Comparison of ENCODE assay signal across 29 mouse cellular contexts in the genomic region with DNA sequence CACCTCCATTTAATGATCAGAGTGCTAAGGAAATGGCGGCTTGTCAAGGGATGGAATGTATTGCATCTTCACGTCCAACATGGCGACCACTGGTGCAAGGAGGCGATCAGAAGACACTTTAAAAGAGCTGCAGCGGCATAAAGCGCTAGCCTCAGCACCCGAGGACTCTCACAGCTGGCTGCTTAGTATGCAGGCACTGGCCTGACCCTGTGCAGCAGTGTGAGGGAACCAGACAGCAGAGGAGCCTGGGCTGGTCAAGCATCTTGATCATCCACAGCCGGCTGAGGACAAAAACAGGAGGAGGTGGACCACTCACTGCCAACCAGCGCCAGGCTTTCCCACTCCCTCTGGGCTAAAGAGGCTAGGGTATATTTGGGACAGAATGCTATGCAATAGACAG. TPM values are rescaled to one million over a fixed set of nuclear protein-coding genes. Genes with fewer than 3 reads are reported as not detected.
DNase-seq lines count a peak whose midpoint lies in the region; ATAC-seq and TF ChIP-seq lines count a peak whose summit lies in the region.
"Had no signal": no experiment of that assay in that cellular context is flagged by ENCODE, and none has a peak within 500 bp of the region (broad histone marks: within the 10 kb centered on the region; RNA-seq: fewer than 3 reads in every experiment).

No protein-coding gene starts in this region.

- H3K27ac ChIP-seq in forebrain, postnatal 0 days (ENCODE audit: low read depth, low read length) = no peak overlapping the region
- H3K27ac ChIP-seq in forebrain, embryonic 10.5 days = no peak overlapping the region
- H3K27ac ChIP-seq in CH12.LX (ENCODE audit: insufficient read depth, low read depth) = peak overlapping the region; percentile 45
- H3K27ac ChIP-seq: embryonic facial prominence, embryonic 10.5 days; embryonic facial prominence, embryonic 15.5 days; heart, embryonic 10.5 days; heart, embryonic 15.5 days; hindbrain, embryonic 12.5 days; liver, embryonic 14.5 days; macrophage had no signal

- H3K27me3 ChIP-seq in forebrain, postnatal 0 days (ENCODE audit: insufficient read depth, low read length) = no peaks in the 10 kb centered on the region
- no peaks in the 10 kb centered on the region for H3K27me3 ChIP-seq in forebrain, embryonic 10.5 days (ENCODE audit: poor library complexity, severe bottlenecking)
- H3K27me3 ChIP-seq in CH12.LX (replicated peaks) = no peaks in the 10 kb centered on the region
- H3K27me3 ChIP-seq: embryonic facial prominence, embryonic 15.5 days; heart, embryonic 15.5 days; hindbrain, embryonic 12.5 days had no signal

- no peaks in the 10 kb centered on the region for H3K4me1 ChIP-seq in forebrain, postnatal 0 days (ENCODE audit: insufficient read depth)
- peaks cover 4% of the 10 kb centered on the region; the same call in 1 of the 2 replicates for H3K4me1 ChIP-seq in forebrain, embryonic 10.5 days
- peaks cover 11 to 73% of the 10 kb centered on the region in 2 experiments for H3K4me1 ChIP-seq in CH12.LX (ENCODE audit: control insufficient read depth in 1 of 2, insufficient read depth in 2 of 2)
- H3K4me1 ChIP-seq: embryonic facial prominence, embryonic 10.5 days; embryonic facial prominence, embryonic 15.5 days; hindbrain, embryonic 12.5 days had no signal

- no peak for TF ChIP-seq CTCF in forebrain, postnatal 0 days (IDR thresholded peaks at IDR 0.05; ENCODE audit: low read depth)
- TF ChIP-seq CTCF in CH12.LX (conservative IDR thresholded peaks at IDR 0.05 in 1 of 2, IDR thresholded peaks at IDR 0.05 in 1 of 2; ENCODE audit: low read depth in 2 of 2, low read length in 2 of 2) = no peak

- DNase-seq in cerebellum, adult 11-12 months = peak; percentile 8
- DNase-seq in forebrain, postnatal 0 days = no peak
- no peak for DNase-seq in forebrain, embryonic 10.5 days (ENCODE audit: extremely low spot score, low spot score)
- peak; percentile 25 to 28 for DNase-seq in layer of hippocampus, postnatal 10 days (ENCODE audit: low spot score in 2 of 2)
- no peak for DNase-seq in layer of hippocampus, postnatal 14 days (ENCODE audit: low spot score in 2 of 2)
- no peak for DNase-seq in CH12.LX (ENCODE audit: extremely low read depth)
- DNase-seq: adrenal gland, adult 8-10 months; cerebellum, postnatal 25 days; gastrocnemius, postnatal 10 days; kidney, adult 9 months; kidney, postnatal 14 days; layer of hippocampus, postnatal 36 days; left cerebral cortex, postnatal 4 days; liver; lung, adult 2 months; lung, postnatal 10 days; retina, postnatal 1 day; spleen, adult 18-20 months; thymus, postnatal 14 days had no signal

- no peak for TF ChIP-seq RAD21 in CH12.LX (IDR thresholded peaks at IDR 0.05; ENCODE audit: low read depth, low read length)

- no peak overlapping the region for H3K9ac ChIP-seq in forebrain, postnatal 0 days
- no peak overlapping the region for H3K9ac ChIP-seq in CH12.LX (ENCODE audit: insufficient read depth, low read depth)
- H3K9ac ChIP-seq: embryonic facial prominence, embryonic 15.5 days; heart, embryonic 15.5 days; hindbrain, embryonic 12.5 days; liver, embryonic 14.5 days had no signal

- H3K79me2 ChIP-seq in CH12.LX (replicated peaks; ENCODE audit: control insufficient read depth, extremely low read depth, insufficient read depth, poor library complexity, severe bottlenecking) = peaks cover 82% of the 10 kb centered on the region

- in situ Hi-C loops in CH12.LX (cut with MboI; ENCODE audit: low pct_ligation_motif_present, low pct_unique_long_range_greater_than_20kb, low sequenced_read_pairs) = loop anchor here (5.0 kb wide), 1 partner anchor 88 kb away; no protein-coding TSS in a partner anchor

- H3K9me3 ChIP-seq in forebrain, postnatal 0 days (ENCODE audit: low read length) = no peaks in the 10 kb centered on the region
- no peaks in the 10 kb centered on the region for H3K9me3 ChIP-seq in forebrain, embryonic 10.5 days
- H3K9me3 ChIP-seq in CH12.LX (replicated peaks; ENCODE audit: low read length) = no peaks in the 10 kb centered on the region
- H3K9me3 ChIP-seq: embryonic facial prominence, embryonic 10.5 days; embryonic facial prominence, embryonic 15.5 days; G1E; heart, embryonic 10.5 days; heart, embryonic 15.5 days; hindbrain, embryonic 12.5 days had no signal

- TF ChIP-seq EP300 in CH12.LX (IDR thresholded peaks at IDR 0.05; ENCODE audit: low read length) = no peak

- dilution Hi-C loops in CH12.LX (cut with MboI; ENCODE audit: extremely low pct_ligation_motif_present, extremely low pct_unique_long_range_greater_than_20kb, low sequenced_read_pairs) = no loop called here

- no peak overlapping the region for H3K4me2 ChIP-seq in forebrain, postnatal 0 days (ENCODE audit: low read depth)
- H3K4me2 ChIP-seq in CH12.LX (ENCODE audit: insufficient read depth, low read depth, poor library complexity, severe bottlenecking) = no peak overlapping the region
- H3K4me2 ChIP-seq: embryonic facial prominence, embryonic 15.5 days; heart, embryonic 15.5 days; hindbrain, embryonic 12.5 days had no signal

- H3K36me3 ChIP-seq in forebrain, postnatal 0 days (ENCODE audit: insufficient read depth) = no peaks in the 10 kb centered on the region
- peaks cover 73% of the 10 kb centered on the region for H3K36me3 ChIP-seq in forebrain, embryonic 10.5 days (replicated peaks)
- peaks cover 53 to 65% of the 10 kb centered on the region in 2 experiments for H3K36me3 ChIP-seq in CH12.LX (replicated peaks in 1 of 2; ENCODE audit: control insufficient read depth in 1 of 2, insufficient read depth in 1 of 2, low read length in 1 of 2)

- no peak for TF ChIP-seq POLR2A in CH12.LX (IDR thresholded peaks at IDR 0.05; ENCODE audit: low read depth, low read length)

- ATAC-seq in cerebellum, adult (ENCODE audit: insufficient number of reproducible peaks, low FRiP score, low TSS enrichment) = no peak
- peak; percentile 32; the same call in 1 of the 2 replicates for ATAC-seq in forebrain, postnatal 0 days
- ATAC-seq: intestine, embryonic 16.5 days had no signal

- no peak overlapping the region for H3K4me3 ChIP-seq in forebrain, postnatal 0 days (ENCODE audit: low read depth, low read length)
- H3K4me3 ChIP-seq in forebrain, embryonic 10.5 days = no peak overlapping the region
- no peak overlapping the region for H3K4me3 ChIP-seq in CH12.LX (replicated peaks in 1 of 3; ENCODE audit: low read depth in 2 of 3, low read length in 2 of 3, poor library complexity in 1 of 3)
- H3K4me3 ChIP-seq: embryonic facial prominence, embryonic 10.5 days; embryonic facial prominence, embryonic 15.5 days; heart, embryonic 10.5 days; heart, embryonic 15.5 days; hindbrain, embryonic 12.5 days had no signal

- 72% methylated on average over 9 of the region's 9 CpGs for WGBS in forebrain, postnatal 0 days
- 92% methylated on average over 9 of the region's 9 CpGs for WGBS in forebrain, embryonic 10.5 days

TF ChIP-seq in CH12.LX, 34 proteins besides CTCF, POLR2A, EP300 and RAD21:
- no peak for TF ChIP-seq NRF1 (IDR thresholded peaks at IDR 0.05; ENCODE audit: low read depth, low read length)
- TF ChIP-seq JUND (conservative IDR thresholded peaks at IDR 0.05; ENCODE audit: low read depth, low read length) = no peak
- TF ChIP-seq CHD1 (IDR thresholded peaks at IDR 0.05; ENCODE audit: low read depth, low read length) = no peak

RNA-seq across cellular contexts. Expression of a gene that starts 48.8 kb away (rescaled TPM):
- 44.0 and 65.2 TPM in 2 replicates for total RNA-seq in forebrain, postnatal 0 days (2014; rRNA removed)
- polyA plus RNA-seq in forebrain, postnatal 0 days (2015; fragmentation: Nextera tagmentation; extraction: Ambion mirVana) = 34.5 and 41.5 TPM in 2 replicates
- polyA plus RNA-seq in forebrain, embryonic 10.5 days (2016; fragmentation: Nextera tagmentation; extraction: Ambion mirVana) = 210 and 227 TPM in 2 replicates
- 10 to 100 TPM; 31.0 to 31.6 TPM for total RNA-seq in layer of hippocampus, postnatal 10 days (2021)
- total RNA-seq in layer of hippocampus, postnatal 14 days (2021) = 10 to 100 TPM; 37.8 to 40.9 TPM
- 124 and 154 TPM in 2 replicates for total RNA-seq in CH12.LX (2012; rRNA removed)
- total RNA-seq in CH12.LX (2014; rRNA removed) = 182 and 199 TPM in 2 replicates
- polyA plus RNA-seq in CH12.LX (2012; ENCODE audit: insufficient read length, low read depth) = 198 and 214 TPM in 2 replicates

Comparison
In these comparisons a context has a peak if more than half of its experiments do, and no peak if none do; other contexts are left out.
1. DNase-seq: peak in cerebellum, adult 11-12 months (single experiment) and layer of hippocampus, postnatal 10 days (2 of 2); none in forebrain, postnatal 0 days (single experiment), forebrain, embryonic 10.5 days (single experiment), layer of hippocampus, postnatal 14 days (0 of 2) and CH12.LX (single experiment).